Mouse (Mus musculus) embryonic facial prominence, embryonic 13.5 days (tissue): Measurements from ENCODE around the gene Syne1. TPM values are rescaled to one million over a fixed set of nuclear protein-coding genes. Genes with fewer than 3 reads are reported as not detected.
A peak's percentile ranks its signal among the peaks of the same experiment; 100 is the strongest.

Experiments used
- ATAC-seq: fragments of 200-750 bp; cut with Nextera tagmentation; 2 replicates; pipeline ENCODE4 v1.8.0; 2017; ENCODE audit warnings: low read depth; ENCODE audit not compliant: insufficient number of reproducible peaks, insufficient read depth, low FRiP score, low TSS enrichment
- H3K27ac ChIP-seq: fragments of 300-500 bp; sonication (generic); 2 replicates; pipeline ENCODE4 v1.5.1; 2015; ENCODE audit warnings: moderate library complexity, mild to moderate bottlenecking, inconsistent platforms
- H3K27me3 ChIP-seq: fragments of 300-500 bp; sonication (generic); 2 replicates; pipeline ENCODE4 v1.6.1; 2015; ENCODE audit warnings: mild to moderate bottlenecking, inconsistent platforms
- H3K36me3 ChIP-seq: fragments of 300-500 bp; sonication (generic); 2 replicates; pipeline ENCODE4 v1.6.1; 2015; ENCODE audit warnings: mild to moderate bottlenecking, inconsistent platforms
- H3K4me1 ChIP-seq: fragments of 300-500 bp; sonication (generic); 2 replicates; pipeline ENCODE4 v1.6.1; 2015; ENCODE audit warnings: inconsistent platforms
- H3K4me2 ChIP-seq: fragments of 300-500 bp; sonication (generic); 2 replicates; pipeline ENCODE4 v1.6.1; 2015; ENCODE audit warnings: moderate library complexity, mild to moderate bottlenecking, inconsistent platforms
- H3K4me3 ChIP-seq: fragments of 300-500 bp; sonication (generic); 2 replicates; pipeline ENCODE4 v1.5.1; 2015; ENCODE audit warnings: mild to moderate bottlenecking, inconsistent platforms
- H3K9ac ChIP-seq: fragments of 300-500 bp; sonication (generic); 2 replicates; pipeline ENCODE4 v1.6.1; 2015; ENCODE audit warnings: mild to moderate bottlenecking, inconsistent platforms
- H3K9me3 ChIP-seq: fragments of 300-500 bp; sonication (generic); 2 replicates; pipeline ENCODE4 v1.6.1; 2016; ENCODE audit warnings: inconsistent platforms
- WGBS: fragments of 180-500 bp; shearing (Covaris S2); methylation state at CpG from one replicate; pipeline ENCODE4 v1.1.7; 2015; ENCODE audit warnings: mixed read lengths; 5-methylcytosine and 5-hydroxymethylcytosine counted together
- polyA plus RNA-seq: library from polyadenylated mRNA; unstranded; fragments of >200 nt; fragmentation: Nextera tagmentation; extraction: Ambion mirVana; gene quantifications from 2 replicates; pipeline ENCODE4 v1.2.1, GENCODE M21; 2015

The Syne1 gene
- polyA plus RNA-seq, 1 experiment from 2014 or later: 6.3 TPM

- Histone ChIP-seq H3K4me2 (peak overlapping the region; percentile 57), H3K4me1 (peaks cover 18% of the 10 kb centered on the region), H3K9me3 (no peaks in the 10 kb centered on the region), H3K4me3 (peak overlapping the region; percentile 41), H3K27ac (peak overlapping the region; percentile 96), H3K27me3 (no peaks in the 10 kb centered on the region), H3K9ac (peak overlapping the region; percentile 70), H3K36me3 (no peaks in the 10 kb centered on the region)
- peak; percentile 87 for ATAC-seq
- WGBS: 14% methylated on average over 19 of the region's 19 CpGs
These were observed 262.3 kb downstream of the Syne1 start for GRCm38 (mm10) chr10:5288716-5289574.

- Histone ChIP-seq H3K36me3 (no peaks in the 10 kb centered on the region), H3K4me1 (peaks cover 18% of the 10 kb centered on the region), H3K9ac (peak overlapping the region; percentile 52; the same call in 1 of the 2 replicates), H3K4me3 (peak overlapping the region; percentile 41), H3K9me3 (no peaks in the 10 kb centered on the region), H3K27ac (peak overlapping the region; percentile 96), H3K4me2 (peak overlapping the region; percentile 57), H3K27me3 (no peaks in the 10 kb centered on the region)
- ATAC-seq: no peak
- 23% methylated on average over 6 of the region's 6 CpGs for whole genome bisulfite sequencing
These were observed 263.0 kb downstream of the Syne1 start for GRCm38 (mm10) chr10:5288262-5288661.

GRCm38 (mm10) chr10:5275769-5276168 lies 275.5 kb downstream of the Syne1 start:
- no peak overlapping the region for H3K27ac ChIP-seq
- H3K4me1 ChIP-seq: no peaks in the 10 kb centered on the region
- H3K27me3 ChIP-seq: no peaks in the 10 kb centered on the region
- no peak overlapping the region for H3K4me2 ChIP-seq
- H3K9me3 ChIP-seq: no peaks in the 10 kb centered on the region
- WGBS: 89% methylated on average over 5 of the region's 5 CpGs
- no peak overlapping the region for H3K9ac ChIP-seq
- no peak overlapping the region for H3K4me3 ChIP-seq
- no peak for ATAC-seq
- H3K36me3 ChIP-seq: no peaks in the 10 kb centered on the region; the same call in 1 of the 2 replicates

GRCm38 (mm10) chr10:5270641-5271040 lies 280.6 kb downstream of the Syne1 start:
- H3K9me3 ChIP-seq: no peaks in the 10 kb centered on the region
- 89% methylated on average over 2 of the region's 2 CpGs for WGBS
- no peak for ATAC-seq
- no peaks in the 10 kb centered on the region for H3K4me1 ChIP-seq
- peaks cover 8% of the 10 kb centered on the region; the same call in 1 of the 2 replicates for H3K36me3 ChIP-seq
- no peaks in the 10 kb centered on the region for H3K27me3 ChIP-seq
- H3K27ac ChIP-seq: no peak overlapping the region
- no peak overlapping the region for H3K4me2 ChIP-seq
- no peak overlapping the region for H3K4me3 ChIP-seq
- H3K9ac ChIP-seq: no peak overlapping the region

GRCm38 (mm10) chr10:5264418-5264817 lies 286.9 kb downstream of the Syne1 start:
- Histone ChIP-seq H3K27ac (no peak overlapping the region), H3K4me1 (no peaks in the 10 kb centered on the region), H3K9ac (no peak overlapping the region), H3K4me3 (no peak overlapping the region), H3K9me3 (no peaks in the 10 kb centered on the region), H3K36me3 (peaks cover 26% of the 10 kb centered on the region), H3K4me2 (no peak overlapping the region), H3K27me3 (no peaks in the 10 kb centered on the region)
- no peak for ATAC-seq
- 71% methylated on average over 10 of the region's 10 CpGs for WGBS

- H3K4me2 ChIP-seq: no peak overlapping the region
- no peak for ATAC-seq
- peaks cover 38% of the 10 kb centered on the region for H3K36me3 ChIP-seq
- no peak overlapping the region for H3K4me3 ChIP-seq
- H3K27me3 ChIP-seq: no peaks in the 10 kb centered on the region
- 78% methylated on average over 8 of the region's 8 CpGs for WGBS
- H3K27ac ChIP-seq: no peak overlapping the region
- no peak overlapping the region for H3K9ac ChIP-seq
- no peaks in the 10 kb centered on the region for H3K4me1 ChIP-seq
- peaks cover 5% of the 10 kb centered on the region; the same call in 1 of the 2 replicates for H3K9me3 ChIP-seq
These were observed 288.6 kb downstream of the Syne1 start for GRCm38 (mm10) chr10:5262636-5263035.

- H3K4me3 ChIP-seq: no peak overlapping the region
- ATAC-seq: no peak
- H3K4me2 ChIP-seq: no peak overlapping the region
- H3K27me3 ChIP-seq: no peaks in the 10 kb centered on the region
- no peak overlapping the region for H3K9ac ChIP-seq
- peaks cover 56% of the 10 kb centered on the region for H3K36me3 ChIP-seq
- H3K27ac ChIP-seq: no peak overlapping the region
- H3K4me1 ChIP-seq: no peaks in the 10 kb centered on the region
- H3K9me3 ChIP-seq: peaks cover 11% of the 10 kb centered on the region; the same call in 1 of the 2 replicates
These were observed 294.6 kb downstream of the Syne1 start for GRCm38 (mm10) chr10:5256686-5257085.

GRCm38 (mm10) chr10:5253752-5254151 lies 297.5 kb downstream of the Syne1 start:
- Histone ChIP-seq H3K4me2 (no peak overlapping the region), H3K9me3 (peaks cover 11% of the 10 kb centered on the region; the same call in 1 of the 2 replicates), H3K4me3 (no peak overlapping the region), H3K27me3 (no peaks in the 10 kb centered on the region), H3K36me3 (peaks cover 44% of the 10 kb centered on the region), H3K27ac (no peak overlapping the region), H3K4me1 (no peaks in the 10 kb centered on the region), H3K9ac (no peak overlapping the region)
- no peak for ATAC-seq

- H3K4me2 ChIP-seq: no peak overlapping the region
- no peak overlapping the region for H3K4me3 ChIP-seq
These were observed 300.6 kb downstream of the Syne1 start for GRCm38 (mm10) chr10:5250702-5251101.

GRCm38 (mm10) chr10:5239680-5240079 lies 311.6 kb downstream of the Syne1 start:
- no peaks in the 10 kb centered on the region for H3K9me3 ChIP-seq
- H3K27me3 ChIP-seq: no peaks in the 10 kb centered on the region
- H3K4me3 ChIP-seq: no peak overlapping the region
- no peak overlapping the region for H3K27ac ChIP-seq
- peaks cover 13% of the 10 kb centered on the region for H3K4me1 ChIP-seq
- ATAC-seq: no peak
- 88% methylated on average over 4 of the region's 4 CpGs for WGBS
- H3K9ac ChIP-seq: no peak overlapping the region
- no peak overlapping the region for H3K4me2 ChIP-seq
- peaks cover 12% of the 10 kb centered on the region; the same call in 1 of the 2 replicates for H3K36me3 ChIP-seq

More at GRCm38 (mm10) chr10:5250702-5251101, 300.6 kb downstream of the Syne1 start:
- Histone ChIP-seq H3K9ac (no peak overlapping the region), H3K4me1 (no peaks in the 10 kb centered on the region), H3K36me3 (peaks cover 37% of the 10 kb centered on the region), H3K27me3 (no peaks in the 10 kb centered on the region), H3K27ac (no peak overlapping the region), H3K9me3 (no peaks in the 10 kb centered on the region)
- ATAC-seq: no peak
- WGBS: 68% methylated on average over 10 of the region's 10 CpGs

GRCm38 (mm10) chr10:5236926-5237325 lies 314.4 kb downstream of the Syne1 start:
- Histone ChIP-seq H3K9ac (no peak overlapping the region), H3K4me3 (no peak overlapping the region), H3K4me2 (no peak overlapping the region), H3K9me3 (no peaks in the 10 kb centered on the region), H3K4me1 (peaks cover 18% of the 10 kb centered on the region), H3K27me3 (no peaks in the 10 kb centered on the region), H3K27ac (no peak overlapping the region), H3K36me3 (peaks cover 15% of the 10 kb centered on the region; the same call in 1 of the 2 replicates)
- 64% methylated on average over 4 of the region's 4 CpGs for WGBS
- no peak for ATAC-seq

- Histone ChIP-seq H3K9ac (no peak overlapping the region), H3K4me1 (peaks cover 18% of the 10 kb centered on the region), H3K27ac (no peak overlapping the region), H3K4me3 (no peak overlapping the region), H3K36me3 (peaks cover 15% of the 10 kb centered on the region; the same call in 1 of the 2 replicates), H3K9me3 (no peaks in the 10 kb centered on the region), H3K4me2 (no peak overlapping the region), H3K27me3 (no peaks in the 10 kb centered on the region)
- no peak for ATAC-seq
- 83% methylated on average over 3 of the region's 3 CpGs for WGBS
These were observed 315.1 kb downstream of the Syne1 start for GRCm38 (mm10) chr10:5236171-5236570.
